Mouse (Mus musculus) neutrophil, adult 59 days (primary cell): ENCODE data around the gene Mrfap1. TPM values are rescaled to one million over a fixed set of nuclear protein-coding genes. Genes with fewer than 3 reads are reported as not detected.

ENCODE experiments used
- total RNA-seq, 2 experiments: library from RNA; stranded (reverse); gene quantifications; 1 replicate in 1 of 2; 2 replicates in 1 of 2; pipeline ENCODE4 v1.2.4; 2023

Gene Mrfap1
- total RNA-seq = 100 to 1,000 TPM; 124 to 141 TPM

DNA sequence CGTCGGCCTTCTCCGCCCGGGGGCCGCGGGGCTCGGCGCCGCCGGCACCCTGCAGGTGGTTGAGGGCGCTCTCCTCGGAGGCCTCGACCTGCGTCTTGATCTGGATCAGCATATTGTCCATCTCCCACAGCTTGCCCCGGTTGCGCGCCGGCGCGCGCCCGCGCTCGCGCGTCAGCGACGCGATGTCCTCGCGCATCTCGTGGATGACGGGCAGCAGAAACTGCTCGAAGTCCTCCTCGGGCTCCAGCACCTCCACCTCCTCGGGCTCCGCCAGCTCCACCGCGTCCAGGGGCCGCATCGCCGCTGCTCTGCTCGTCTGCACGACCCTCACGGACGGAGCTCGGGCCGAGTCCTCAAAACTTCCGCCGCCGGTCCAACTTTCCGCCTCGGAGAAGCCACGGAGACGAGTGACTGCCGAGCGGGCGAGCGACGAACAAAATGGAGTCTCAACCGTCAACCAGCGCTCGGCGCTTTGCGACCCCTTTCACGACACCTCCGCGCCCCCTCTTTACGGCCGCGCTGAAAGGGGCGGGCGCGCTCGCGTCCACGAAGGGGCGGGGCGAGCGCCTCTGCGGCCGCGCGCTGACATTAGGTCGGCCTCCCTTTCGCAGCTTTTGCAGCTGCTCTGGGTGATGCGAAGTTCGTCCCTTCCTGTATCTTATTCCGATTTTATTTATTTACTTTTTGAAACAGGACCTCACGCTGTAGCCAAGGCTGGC is at the start of gene Mrfap1:
Gene Mrfap1 (minus strand): TSS at position 477 of the 719 bp plus-strand sequence.

DNA sequence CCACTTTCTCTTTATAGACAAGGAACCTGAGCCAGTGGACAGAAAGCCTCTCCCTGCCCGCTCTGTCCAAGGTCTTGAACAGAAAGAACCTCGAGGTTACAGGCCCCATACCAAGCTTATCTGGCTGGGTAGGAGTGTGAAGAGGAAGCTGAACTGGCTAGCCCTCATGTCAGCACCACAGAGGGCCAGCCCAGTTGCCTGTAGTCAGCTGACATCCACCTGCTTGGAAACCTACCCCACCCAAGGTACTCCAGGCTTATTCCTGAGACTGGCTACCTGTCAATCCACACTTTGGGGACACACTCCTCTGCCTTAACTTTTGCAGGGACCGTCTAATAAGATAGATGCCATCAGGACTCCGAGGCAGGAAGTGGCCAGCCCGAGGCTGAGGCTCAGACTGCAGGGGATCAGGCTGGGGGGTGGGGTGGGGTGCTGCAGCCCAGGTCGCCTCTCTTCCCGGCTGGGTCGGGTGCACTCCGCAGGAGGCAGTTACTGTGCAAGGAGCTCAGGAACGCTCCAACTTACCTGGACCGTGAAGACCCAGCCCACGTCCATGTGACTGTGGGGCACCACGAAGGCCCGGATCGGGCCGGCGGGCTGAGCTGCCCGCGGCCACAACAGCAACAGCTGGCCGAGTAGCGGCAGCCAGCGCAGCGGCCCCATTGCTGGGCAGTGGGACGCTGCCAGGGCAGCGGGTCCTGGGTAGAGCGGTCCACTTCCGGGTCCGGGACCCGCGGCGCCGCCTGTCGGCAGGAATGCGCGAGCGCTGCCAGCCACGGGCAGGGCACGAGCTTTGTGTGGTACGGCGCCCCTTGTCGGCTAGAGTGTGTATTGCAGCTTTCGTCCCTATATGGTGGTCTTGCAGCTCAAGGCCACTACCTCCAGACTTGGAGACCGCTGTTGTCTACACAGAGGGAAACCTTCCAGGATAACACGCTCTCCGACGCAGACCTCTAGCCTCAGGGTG is 33.6 kb upstream of the Mrfap1 start, which contains the start of gene Man2b2:
Gene Man2b2 (minus strand): TSS at position 741 of the 967 bp plus-strand sequence.

DNA sequence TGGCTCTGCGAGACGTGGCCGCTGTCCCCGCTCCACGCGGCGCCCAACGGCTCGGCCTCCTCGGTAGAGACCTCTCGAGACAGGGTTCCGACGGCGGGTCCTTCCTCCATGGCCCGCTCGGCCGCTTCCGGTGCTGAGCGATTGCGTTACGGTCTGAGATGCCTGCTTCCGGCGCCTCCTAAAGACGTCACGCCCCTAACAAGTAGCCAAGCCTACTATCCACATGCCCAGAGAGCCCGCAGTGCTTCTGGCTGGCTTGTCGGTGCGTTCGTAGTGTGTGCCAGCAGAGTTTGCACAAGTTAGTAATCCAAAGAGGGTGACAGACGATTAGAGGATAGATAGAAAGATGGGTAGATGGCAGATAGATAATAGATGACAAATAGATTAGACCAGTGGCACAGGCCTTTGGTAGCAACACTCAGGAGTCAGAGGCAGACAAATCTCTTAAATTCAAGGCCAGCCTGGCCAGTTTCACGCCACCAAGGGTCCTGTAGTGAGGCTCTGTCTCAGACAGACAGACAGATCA is 48.0 kb downstream of the Mrfap1 start, which contains the start of gene Bloc1s4:
Gene Bloc1s4 (minus strand): TSS at position 115 of the 526 bp plus-strand sequence.

Other genes starting within 250 kb of the Mrfap1 start
- 10 to 100 TPM; 72.4 to 74.3 TPM for gene Tbc1d14, start 203.5 kb downstream of the Mrfap1 start, total RNA-seq
- 10 to 100 TPM; 25.8 to 31.7 TPM for gene D5Ertd579e, start 100.7 kb downstream of the Mrfap1 start, total RNA-seq
- gene Bloc1s4, start 48.1 kb downstream of the Mrfap1 start, total RNA-seq = 10 to 100 TPM; 15.8 to 18.6 TPM
- 10 to 100 TPM; 42.1 to 43.2 TPM for gene Man2b2, start 33.9 kb upstream of the Mrfap1 start, total RNA-seq
- gene Ppp2r2c, start 71.7 kb upstream of the Mrfap1 start, total RNA-seq = not detected
- 1 to 10 TPM; 4.5 to 5.2 TPM for gene Wfs1, start 192.4 kb upstream of the Mrfap1 start, total RNA-seq